Mouse (Mus musculus) liver, adult 2 months (tissue): ENCODE results near the gene Gm49322.

Experiments
- CTCF ChIP-seq: fragments of 200-500 bp; IDR thresholded peaks from 2 replicates; pipeline ENCODE4 v1.5.1; 2011; ENCODE audit warnings: low read depth, low read length, control low read depth
- POLR2A ChIP-seq: fragments of 200-500 bp; IDR thresholded peaks from 2 replicates; pipeline ENCODE4 v1.6.1; 2011; ENCODE audit warnings: low read length, control low read depth; ENCODE audit not compliant: insufficient read depth; ENCODE audit errors: extremely low read depth

DNA sequence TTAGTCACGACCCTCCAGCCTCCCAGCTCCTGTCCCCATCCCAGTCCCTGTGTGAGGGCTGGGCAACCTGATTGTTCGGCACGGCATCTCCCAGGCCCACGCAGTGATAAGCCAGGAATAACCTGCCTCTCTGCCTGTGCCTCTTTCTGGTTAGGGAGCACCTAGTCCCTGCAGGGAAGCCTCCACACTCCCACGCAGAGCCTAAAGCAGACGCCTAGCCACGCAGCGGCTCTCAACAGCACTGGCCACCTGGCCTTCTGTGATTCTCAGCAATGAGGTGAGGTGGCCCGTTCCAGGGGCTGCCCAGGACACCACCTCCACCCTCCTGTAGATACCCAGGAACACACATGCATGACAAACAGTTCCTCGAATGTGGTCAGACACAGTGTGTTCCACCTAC is 44.6 kb downstream of the Gm49322 start:
- no peak for TF ChIP-seq CTCF
- no peak for TF ChIP-seq POLR2A
